Mouse (Mus musculus) cortical plate, adult 2 months (tissue): ENCODE measurements around the gene Zfp296.

ENCODE experiments used
- CTCF ChIP-seq: fragments of 200-500 bp; IDR thresholded peaks from 2 replicates; pipeline ENCODE4 v1.5.1; 2011; ENCODE audit warnings: mild to moderate bottlenecking, control low read depth, low read length; ENCODE audit not compliant: insufficient read depth; ENCODE audit errors: extremely low read depth
- POLR2A ChIP-seq: fragments of 200-500 bp; IDR thresholded peaks from 2 replicates; pipeline ENCODE4 v1.6.1; 2011; ENCODE audit warnings: mild to moderate bottlenecking, low read length, control low read depth; ENCODE audit not compliant: insufficient read depth; ENCODE audit errors: extremely low read depth

- TF ChIP-seq CTCF (no peak), POLR2A (no peak)
Measured at GRCm38 (mm10) chr7:19567426-19567825, 9.7 kb upstream of the Zfp296 start.
